Comparison of ENCODE assay signal across 20 mouse cellular contexts in the genomic region with DNA sequence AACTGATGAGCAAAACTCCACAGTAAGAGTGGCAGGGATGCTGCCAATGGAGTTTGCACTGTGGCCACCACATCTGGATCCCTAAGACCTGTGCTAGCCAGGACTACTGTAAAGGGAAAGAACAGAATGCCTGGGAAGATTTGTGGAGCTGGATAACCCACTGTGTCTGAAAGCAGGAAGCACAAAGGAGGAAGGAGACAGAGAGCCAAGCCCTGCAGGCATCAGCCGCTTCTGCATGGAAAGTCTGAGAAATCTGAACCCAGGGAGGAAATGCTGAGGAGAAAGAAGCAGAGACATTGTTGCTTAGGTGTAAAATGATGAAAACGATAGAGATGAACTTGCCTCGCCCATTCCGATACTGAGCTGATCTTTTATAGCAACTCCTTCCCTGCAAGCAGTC. TPM values are rescaled to one million over a fixed set of nuclear protein-coding genes. Genes with fewer than 3 reads are reported as not detected.
A peak's percentile ranks its signal among the peaks of the same experiment; 100 is the strongest.
DNase-seq lines count a peak whose midpoint lies in the region; ATAC-seq and TF ChIP-seq lines count a peak whose summit lies in the region.
"Had no signal": no experiment of that assay in that cellular context is flagged by ENCODE, and none has a peak within 500 bp of the region (broad histone marks: within the 10 kb centered on the region; RNA-seq: fewer than 3 reads in every experiment).

No protein-coding gene starts in this region.

- TF ChIP-seq POLR2A in liver, adult 2 months (IDR thresholded peaks at IDR 0.05; ENCODE audit: extremely low read depth, insufficient read depth, low read length) = no peak

- H3K9ac ChIP-seq in liver, adult 2 months (ENCODE audit: low read depth, low read length) = no peak overlapping the region
- H3K9ac ChIP-seq: embryonic facial prominence, embryonic 13.5 days; forebrain, embryonic 13.5 days; forebrain, postnatal 0 days; hindbrain, embryonic 13.5 days had no signal

- 81% methylated on average over 4 of the region's 4 CpGs for WGBS in liver, adult 2 months
- WGBS in macrophage (ENCODE audit: missing documents) = 68% methylated on average over 4 of the region's 4 CpGs

- H3K79me2 ChIP-seq in liver, adult 2 months (ENCODE audit: control insufficient read depth, insufficient read depth, low read length) = peaks cover 20% of the 10 kb centered on the region; the same call in 1 of the 2 replicates
- no peaks in the 10 kb centered on the region for H3K79me2 ChIP-seq in macrophage (ENCODE audit: inconsistent target)

- H3K4me1 ChIP-seq in liver, adult 2 months (ENCODE audit: control insufficient read depth, insufficient read depth, low read length) = peaks cover 5% of the 10 kb centered on the region; the same call in 1 of the 2 replicates
- H3K4me1 ChIP-seq: embryonic facial prominence, embryonic 13.5 days; forebrain, embryonic 13.5 days; hindbrain, embryonic 13.5 days had no signal

- no peak for TF ChIP-seq CTCF in liver, adult 2 months (IDR thresholded peaks at IDR 0.05; ENCODE audit: low read depth, low read length)

- peak; percentile 18 to 33 for DNase-seq in heart, adult 18-20 months
- no peak for DNase-seq in heart, adult 9 months (ENCODE audit: low spot score in 2 of 2)
- DNase-seq in liver, adult 2 months (ENCODE audit: extremely low read depth, low read depth, low spot score) = no peak
- no peak for DNase-seq in liver
- DNase-seq: adrenal gland, postnatal 14 days; cerebellum, adult 18-20 months; cerebellum, adult 9-11 months; cerebellum, postnatal 36 days; forebrain, postnatal 0 days; gastrocnemius, postnatal 25 days; heart, postnatal 10 days had no signal

- H3K36me3 ChIP-seq in liver, adult 2 months (ENCODE audit: control insufficient read depth, insufficient read depth, low read length) = no peaks in the 10 kb centered on the region
- no peaks in the 10 kb centered on the region for H3K36me3 ChIP-seq in macrophage (ENCODE audit: inconsistent target)
- H3K36me3 ChIP-seq: embryonic facial prominence, embryonic 13.5 days; hindbrain, embryonic 13.5 days had no signal

- no peak overlapping the region for H3K4me3 ChIP-seq in liver, adult 2 months (ENCODE audit: insufficient read depth, low read depth, low read length)
- no peak overlapping the region for H3K4me3 ChIP-seq in macrophage (ENCODE audit: inconsistent target)
- H3K4me3 ChIP-seq: embryonic facial prominence, embryonic 13.5 days; forebrain, embryonic 13.5 days; hindbrain, embryonic 13.5 days had no signal

- H3K27me3 ChIP-seq in liver, adult 2 months (ENCODE audit: control insufficient read depth, insufficient read depth, low read length) = no peaks in the 10 kb centered on the region
- H3K27me3 ChIP-seq: CH12.LX; embryonic facial prominence, embryonic 13.5 days; forebrain, embryonic 13.5 days; hindbrain, embryonic 13.5 days; Patski had no signal

- peak overlapping the region; percentile 49; the same call in 1 of the 2 replicates for H3K27ac ChIP-seq in liver, adult 2 months (replicated peaks; ENCODE audit: insufficient read depth, low read depth, low read length)
- peak overlapping the region; percentile 65 for H3K27ac ChIP-seq in macrophage
- H3K27ac ChIP-seq: embryonic facial prominence, embryonic 13.5 days; forebrain, embryonic 13.5 days; hindbrain, embryonic 13.5 days; hindbrain, postnatal 0 days had no signal

- no peak for ATAC-seq in erythroid progenitor cell, adult 5-6 weeks (replicated peaks; ENCODE audit: low FRiP score, poor library complexity, severe bottlenecking)
- ATAC-seq: activated CD4-positive, CD25-positive, alpha-beta regulatory T cell, adult 4 months; forebrain, embryonic 13.5 days; forebrain, postnatal 0 days; hindbrain, postnatal 0 days; Patski had no signal

RNA-seq across cellular contexts. Expression of gene Slc16a12, which starts 22.5 kb away (rescaled TPM):
- 1 to 10 TPM; 1.0 to 1.7 TPM for total RNA-seq in heart, adult 18-20 months (2021)
- total RNA-seq in liver, adult 2 months (2014; rRNA removed) = 65.6 and 85.9 TPM in 2 replicates
- 18.6 and 23.1 TPM in 2 replicates for polyA plus RNA-seq in liver, adult 2 months (2012; rRNA removed)
- not detected for total RNA-seq in macrophage (2018; cell fraction: chromatin; rRNA removed)
- total RNA-seq in macrophage (2018; cell fraction: cytosol; rRNA removed) = under 1 TPM in 10 of 26 experiments, not detected in 16; 0.03 to 0.12 (median 0.05) TPM
- not detected for total RNA-seq in macrophage (2018; cell fraction: nucleus; rRNA removed)
- 0.16 to 0.21 TPM in 2 of 3 replicates, not detected in the other for polyA plus RNA-seq in macrophage (2018)
- total RNA-seq in erythroid progenitor cell, adult 5-6 weeks (2015; ENCODE audit: low replicate concordance) = 0.36 TPM in 1 of 2 replicates, not detected in the other
- total RNA-seq in erythroid progenitor cell, adult 5-6 weeks (2017; ENCODE audit: low replicate concordance) = not detected in 2 replicates
- polyA plus RNA-seq: activated CD4-positive, CD25-positive, alpha-beta regulatory T cell, adult 4 months had no signal

Comparison
In these comparisons a context has a peak if more than half of its experiments do, and no peak if none do; other contexts are left out.
1. DNase-seq: peak in heart, adult 18-20 months (2 of 2); none in heart, adult 9 months (0 of 2), liver, adult 2 months (single experiment) and liver (single experiment).
2. RNA of gene Slc16a12, which starts 22.5 kb away (total RNA-seq): 65.6 to 85.9 TPM in liver, adult 2 months; 1.0 to 1.7 TPM in heart, adult 18-20 months and 0.36 TPM in erythroid progenitor cell, adult 5-6 weeks; every median in the first group is over 10 times any median in the second.